Mouse (Mus musculus): ENCODE measurements around the gene Gm28635. TPM values are rescaled to one million over a fixed set of nuclear protein-coding genes. Genes with fewer than 3 reads are reported as not detected.
"Not testable (repeated sequence)": the region's sequence is repeated elsewhere in the genome, so short reads cannot be mapped to it uniquely, and the experiment has no call there.

The Gm28635 gene
- total RNA-seq, 2 experiments from 2014 or later, result not detected

GRCm38 (mm10) chr2:84695007-84695695, 17.3 kb upstream of the Gm28635 start:
- intact Hi-C loops (cut with DNase I; ENCODE audit: low total_unique reads), result no loop called here
- DNase-seq, result no peak

- no peak for DNase-seq
- intact Hi-C loops (cut with DNase I; ENCODE audit: low total_unique reads), result no loop called here
Measured at GRCm38 (mm10) chr2:84690050-84690449, 12.2 kb upstream of the Gm28635 start.

GRCm38 (mm10) chr2:84688080-84688844, 10.4 kb upstream of the Gm28635 start:
- intact Hi-C loops (cut with DNase I; ENCODE audit: low total_unique reads), result no loop called here
- no peak for DNase-seq

- no peak for DNase-seq
- intact Hi-C loops (cut with DNase I; ENCODE audit: low total_unique reads), result no loop called here
Measured at GRCm38 (mm10) chr2:84682605-84683183, 4.9 kb upstream of the Gm28635 start.

GRCm38 (mm10) chr2:84679016-84679415, 1.2 kb upstream of the Gm28635 start, which contains the start of gene Tmx2:
Gene Tmx2, minus strand, starts transcription at chr2:84679140.
- no peak for DNase-seq
- intact Hi-C loops (cut with DNase I; ENCODE audit: low total_unique reads), result no loop called here

GRCm38 (mm10) chr2:84677270-84677967, 422 bp downstream of the Gm28635 start:
- no peak for DNase-seq
- intact Hi-C loops (cut with DNase I; ENCODE audit: low total_unique reads), result no loop called here

- DNase-seq; intact Hi-C loops (cut with DNase I; ENCODE audit: low total_unique reads): not testable (repeated sequence)
Measured at GRCm38 (mm10) chr2:84671535-84671934, 6.3 kb downstream of the Gm28635 start.

- intact Hi-C loops (cut with DNase I; ENCODE audit: low total_unique reads), result no loop called here
- DNase-seq, result peak; percentile 82
Measured at GRCm38 (mm10) chr2:84670569-84670933, 7.3 kb downstream of the Gm28635 start, which contains the start of gene Selenoh. Gene Selenoh, minus strand, starts transcription at chr2:84670770.

GRCm38 (mm10) chr2:84669828-84670568, 7.8 kb downstream of the Gm28635 start:
- DNase-seq, result peak; percentile 16
- intact Hi-C loops (cut with DNase I; ENCODE audit: low total_unique reads), result loop anchor here (5.0 to 10.0 kb wide), 2 partner anchors 53 to 215 kb away; no protein-coding TSS in a partner anchor

- intact Hi-C loops (cut with DNase I; ENCODE audit: low total_unique reads), result loop anchor here (5.0 to 10.0 kb wide), 2 partner anchors 49 to 211 kb away; no protein-coding TSS in a partner anchor
- no peak for DNase-seq
Measured at GRCm38 (mm10) chr2:84666081-84666480, 11.8 kb downstream of the Gm28635 start.

GRCm38 (mm10) chr2:84662866-84663265, 15.0 kb downstream of the Gm28635 start:
- DNase-seq, result peak; percentile 15
- intact Hi-C loops (cut with DNase I; ENCODE audit: low total_unique reads), result loop anchor here (10.0 kb wide), 1 partner anchor 208 kb away; no protein-coding TSS in a partner anchor

- no peak for DNase-seq
- intact Hi-C loops (cut with DNase I; ENCODE audit: low total_unique reads), result loop anchor here (10.0 kb wide), 1 partner anchor 205 kb away; no protein-coding TSS in a partner anchor
Measured at GRCm38 (mm10) chr2:84660253-84660652, 17.6 kb downstream of the Gm28635 start.

GRCm38 (mm10) chr2:84658806-84659205, 19.0 kb downstream of the Gm28635 start, which contains the start of gene Btbd18:
Gene Btbd18, plus strand, starts transcription at chr2:84659079.
- DNase-seq, result no peak
- intact Hi-C loops (cut with DNase I; ENCODE audit: low total_unique reads), result loop anchor here (5.0 kb wide), 1 partner anchor 37 kb away; no protein-coding TSS in a partner anchor

GRCm38 (mm10) chr2:84655864-84656263, 22.0 kb downstream of the Gm28635 start:
- no peak for DNase-seq
- intact Hi-C loops (cut with DNase I; ENCODE audit: low total_unique reads), result loop anchor here (5.0 kb wide), 1 partner anchor 34 kb away; no protein-coding TSS in a partner anchor

- no peak for DNase-seq
- intact Hi-C loops (cut with DNase I; ENCODE audit: low total_unique reads), result no loop called here
Measured at GRCm38 (mm10) chr2:84653354-84653753, 24.5 kb downstream of the Gm28635 start.

GRCm38 (mm10) chr2:84650464-84651195, 27.2 kb downstream of the Gm28635 start, which contains the start of gene Ctnnd1:
Gene Ctnnd1, minus strand, starts transcription at chr2:84650765.
- DNase-seq, result peak; percentile 86
- intact Hi-C loops (cut with DNase I; ENCODE audit: low total_unique reads), result no loop called here

GRCm38 (mm10) chr2:84649674-84650073, 28.2 kb downstream of the Gm28635 start:
- peak; percentile 18 for DNase-seq
- intact Hi-C loops (cut with DNase I; ENCODE audit: low total_unique reads), result no loop called here

GRCm38 (mm10) chr2:84648369-84648768, 29.5 kb downstream of the Gm28635 start:
- intact Hi-C loops (cut with DNase I; ENCODE audit: low total_unique reads), result no loop called here

More at GRCm38 (mm10) chr2:84648369-84648768, 29.5 kb downstream of the Gm28635 start:
- DNase-seq, result no peak
